Mouse (Mus musculus) midbrain, embryonic 10.5 days (tissue): Measurements from ENCODE around the gene Cd276. TPM values are rescaled to one million over a fixed set of nuclear protein-coding genes. Genes with fewer than 3 reads are reported as not detected.
A peak's percentile ranks its signal among the peaks of the same experiment; 100 is the strongest.

Experiments
- DNase-seq: peaks from one replicate; pipeline ENCODE4 v3.0.0-alpha.2; 2017; ENCODE audit warnings: low spot score
- H3K27ac ChIP-seq: fragments of 300-500 bp; sonication (generic); replicated peaks from 2 replicates; pipeline ENCODE4 v1.5.1; 2016; ENCODE audit warnings: mild to moderate bottlenecking
- H3K27me3 ChIP-seq: fragments of 300-500 bp; sonication (generic); 2 replicates; pipeline ENCODE4 v1.6.1; 2016; ENCODE audit warnings: low read depth, mild to moderate bottlenecking; ENCODE audit not compliant: poor library complexity, severe bottlenecking
- H3K36me3 ChIP-seq: fragments of 300-500 bp; sonication (generic); 2 replicates; pipeline ENCODE4 v1.6.1; 2016; ENCODE audit warnings: mild to moderate bottlenecking, moderate library complexity
- H3K4me1 ChIP-seq: fragments of 300-500 bp; sonication (generic); 2 replicates; pipeline ENCODE4 v1.6.1; 2016
- H3K4me3 ChIP-seq: fragments of 300-500 bp; sonication (generic); 2 replicates; pipeline ENCODE4 v1.5.1; 2016; ENCODE audit warnings: mild to moderate bottlenecking, moderate library complexity
- H3K9me3 ChIP-seq: fragments of 300-500 bp; sonication (generic); replicated peaks from 2 replicates; pipeline ENCODE4 v1.6.1; 2016; ENCODE audit warnings: mild to moderate bottlenecking
- WGBS: fragments of 180-500 bp; shearing (Covaris S2); methylation state at CpG from one replicate; pipeline ENCODE4 v1.1.7; 2016; 5-methylcytosine and 5-hydroxymethylcytosine counted together
- polyA plus RNA-seq: library from polyadenylated mRNA; unstranded; fragments of >200 nt; fragmentation: Nextera tagmentation; extraction: Ambion mirVana; gene quantifications from 2 replicates; pipeline ENCODE4 v1.2.1, GENCODE M21; 2016

Gene Cd276
- polyA plus RNA-seq, 1 experiment from 2014 or later, result 24.5 TPM

- Histone ChIP-seq H3K27me3 (no peaks in the 10 kb centered on the region), H3K4me1 (peaks cover 25% of the 10 kb centered on the region), H3K9me3 (no peaks in the 10 kb centered on the region), H3K36me3 (peaks cover 1% of the 10 kb centered on the region; the same call in 1 of the 2 replicates), H3K4me3 (no peak overlapping the region), H3K27ac (no peak overlapping the region)
- 78% methylated on average over 6 of the region's 6 CpGs for WGBS
- no peak for DNase-seq
Measured at GRCm38 (mm10) chr9:58545428-58545827, 9.8 kb downstream of the Cd276 start.

GRCm38 (mm10) chr9:58544879-58545324 lies 10.3 kb downstream of the Cd276 start:
- Histone ChIP-seq H3K36me3 (peaks cover 3% of the 10 kb centered on the region; the same call in 1 of the 2 replicates), H3K27ac (no peak overlapping the region)
- no peak for DNase-seq

GRCm38 (mm10) chr9:58541895-58542338 lies 13.3 kb downstream of the Cd276 start:
- DNase-seq, result no peak
- peaks cover 7% of the 10 kb centered on the region for H3K4me1 ChIP-seq
- no peaks in the 10 kb centered on the region for H3K27me3 ChIP-seq
- H3K9me3 ChIP-seq, result no peaks in the 10 kb centered on the region
- peak overlapping the region; percentile 30 for H3K27ac ChIP-seq
- no peak overlapping the region for H3K4me3 ChIP-seq
- H3K36me3 ChIP-seq, result peaks cover 19% of the 10 kb centered on the region
- 90% methylated on average over 6 of the region's 6 CpGs for WGBS

More at GRCm38 (mm10) chr9:58544879-58545324, 10.3 kb downstream of the Cd276 start:
- Histone ChIP-seq H3K4me1 (peaks cover 25% of the 10 kb centered on the region), H3K9me3 (no peaks in the 10 kb centered on the region), H3K27me3 (no peaks in the 10 kb centered on the region), H3K4me3 (no peak overlapping the region)
- WGBS, result 83% methylated on average over 4 of the region's 4 CpGs

- H3K36me3 ChIP-seq, result peaks cover 25% of the 10 kb centered on the region
- WGBS, result 51% methylated on average over 5 of the region's 5 CpGs
- no peaks in the 10 kb centered on the region for H3K27me3 ChIP-seq
Measured at GRCm38 (mm10) chr9:58539886-58540285, 15.4 kb downstream of the Cd276 start.

GRCm38 (mm10) chr9:58537774-58538173 lies 17.5 kb downstream of the Cd276 start:
- Histone ChIP-seq H3K27ac (no peak overlapping the region), H3K4me3 (no peak overlapping the region)
- 85% methylated on average over 3 of the region's 3 CpGs for WGBS

More at GRCm38 (mm10) chr9:58539886-58540285, 15.4 kb downstream of the Cd276 start:
- H3K4me3 ChIP-seq, result no peak overlapping the region
- H3K4me1 ChIP-seq, result peaks cover 10% of the 10 kb centered on the region
- peak; percentile 43 for DNase-seq
- no peaks in the 10 kb centered on the region for H3K9me3 ChIP-seq
- no peak overlapping the region for H3K27ac ChIP-seq

GRCm38 (mm10) chr9:58535447-58536134 lies 19.6 kb downstream of the Cd276 start:
- Histone ChIP-seq H3K4me1 (peaks cover 6% of the 10 kb centered on the region; the same call in 1 of the 2 replicates), H3K9me3 (no peaks in the 10 kb centered on the region), H3K27ac (no peak overlapping the region), H3K36me3 (peaks cover 29% of the 10 kb centered on the region), H3K4me3 (no peak overlapping the region), H3K27me3 (no peaks in the 10 kb centered on the region)
- WGBS, result 77% methylated on average over 20 of the region's 20 CpGs
- peak; percentile 56 for DNase-seq

More at GRCm38 (mm10) chr9:58537774-58538173, 17.5 kb downstream of the Cd276 start:
- Histone ChIP-seq H3K4me1 (peaks cover 10% of the 10 kb centered on the region), H3K27me3 (no peaks in the 10 kb centered on the region), H3K9me3 (no peaks in the 10 kb centered on the region), H3K36me3 (peaks cover 27% of the 10 kb centered on the region)
- no peak for DNase-seq

- H3K36me3 ChIP-seq, result peaks cover 33% of the 10 kb centered on the region
- peaks cover 6% of the 10 kb centered on the region; the same call in 1 of the 2 replicates for H3K4me1 ChIP-seq
- peak; percentile 34 for DNase-seq
- no peak overlapping the region for H3K4me3 ChIP-seq
- no peak overlapping the region for H3K27ac ChIP-seq
- H3K9me3 ChIP-seq, result no peaks in the 10 kb centered on the region
- no peaks in the 10 kb centered on the region for H3K27me3 ChIP-seq
- WGBS, result 26% methylated on average over 1 of the region's 1 CpGs
Measured at GRCm38 (mm10) chr9:58534766-58535165, 20.5 kb downstream of the Cd276 start.

GRCm38 (mm10) chr9:58533322-58533721 lies 21.9 kb downstream of the Cd276 start:
- Histone ChIP-seq H3K36me3 (peaks cover 31% of the 10 kb centered on the region), H3K27ac (no peak overlapping the region), H3K4me3 (no peak overlapping the region), H3K27me3 (no peaks in the 10 kb centered on the region), H3K9me3 (no peaks in the 10 kb centered on the region), H3K4me1 (peaks cover 6% of the 10 kb centered on the region; the same call in 1 of the 2 replicates)
- no peak for DNase-seq
- WGBS, result 92% methylated on average over 6 of the region's 6 CpGs

GRCm38 (mm10) chr9:58532236-58532635 lies 23.0 kb downstream of the Cd276 start:
- H3K27ac ChIP-seq, result no peak overlapping the region; the same call in 1 of the 2 replicates
- DNase-seq, result no peak
- H3K36me3 ChIP-seq, result peaks cover 31% of the 10 kb centered on the region
- WGBS, result 90% methylated on average over 4 of the region's 4 CpGs
- no peak overlapping the region for H3K4me3 ChIP-seq
- no peaks in the 10 kb centered on the region for H3K9me3 ChIP-seq
- H3K4me1 ChIP-seq, result peaks cover 6% of the 10 kb centered on the region; the same call in 1 of the 2 replicates
- H3K27me3 ChIP-seq, result no peaks in the 10 kb centered on the region

GRCm38 (mm10) chr9:58530407-58530806 lies 24.8 kb downstream of the Cd276 start:
- DNase-seq, result no peak
- no peak overlapping the region for H3K27ac ChIP-seq
- H3K27me3 ChIP-seq, result no peaks in the 10 kb centered on the region
- peaks cover 41% of the 10 kb centered on the region for H3K36me3 ChIP-seq
- peaks cover 10% of the 10 kb centered on the region for H3K4me1 ChIP-seq
- no peak overlapping the region for H3K4me3 ChIP-seq
- WGBS, result 91% methylated on average over 13 of the region's 13 CpGs
- H3K9me3 ChIP-seq, result no peaks in the 10 kb centered on the region

GRCm38 (mm10) chr9:58527841-58528240 lies 27.4 kb downstream of the Cd276 start:
- 80% methylated on average over 4 of the region's 4 CpGs for WGBS
- no peak overlapping the region for H3K4me3 ChIP-seq
- H3K36me3 ChIP-seq, result peaks cover 37% of the 10 kb centered on the region
- no peaks in the 10 kb centered on the region for H3K9me3 ChIP-seq
- H3K4me1 ChIP-seq, result peaks cover 10% of the 10 kb centered on the region
- no peak for DNase-seq
- no peaks in the 10 kb centered on the region for H3K27me3 ChIP-seq
- H3K27ac ChIP-seq, result no peak overlapping the region

GRCm38 (mm10) chr9:58525108-58525507 lies 30.1 kb downstream of the Cd276 start:
- Histone ChIP-seq H3K27ac (no peak overlapping the region), H3K4me3 (no peak overlapping the region), H3K4me1 (peaks cover 10% of the 10 kb centered on the region), H3K27me3 (no peaks in the 10 kb centered on the region), H3K9me3 (no peaks in the 10 kb centered on the region), H3K36me3 (peaks cover 32% of the 10 kb centered on the region)
- 91% methylated on average over 4 of the region's 4 CpGs for WGBS
- DNase-seq, result no peak

GRCm38 (mm10) chr9:58521883-58522423 lies 33.3 kb downstream of the Cd276 start:
- no peak for DNase-seq
- Histone ChIP-seq H3K27ac (no peak overlapping the region), H3K4me3 (no peak overlapping the region), H3K27me3 (no peaks in the 10 kb centered on the region), H3K9me3 (no peaks in the 10 kb centered on the region), H3K36me3 (peaks cover 15% of the 10 kb centered on the region), H3K4me1 (peaks cover 10% of the 10 kb centered on the region)
- 69% methylated on average over 4 of the region's 4 CpGs for WGBS
